8 mouse cellular contexts compared by ENCODE assay signal in the genomic region with DNA sequence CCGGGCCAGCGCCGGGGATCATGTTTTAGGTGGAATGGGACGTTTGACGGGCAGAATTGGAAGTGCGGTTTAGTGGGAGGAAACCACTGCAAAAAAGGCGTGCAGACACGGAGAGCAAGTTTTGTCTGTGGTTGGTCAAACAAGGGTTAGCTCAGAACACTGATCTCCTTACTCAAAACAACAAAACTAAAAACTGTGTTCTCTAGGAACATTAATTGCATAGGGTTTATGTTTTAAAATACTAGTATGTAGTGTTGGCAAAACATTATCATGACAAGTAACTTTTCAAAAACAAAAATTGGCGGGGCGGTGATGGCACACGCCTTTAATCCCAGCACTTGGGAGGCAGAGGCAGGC. TPM values are rescaled to one million over a fixed set of nuclear protein-coding genes. Genes with fewer than 3 reads are reported as not detected.
DNase-seq lines count a peak whose midpoint lies in the region; ATAC-seq and TF ChIP-seq lines count a peak whose summit lies in the region.

No protein-coding gene starts in this region.

- peak overlapping the region; percentile 74 for H3K9ac ChIP-seq in lung, embryonic 16.5 days (ENCODE audit: low read length)
- peak overlapping the region; percentile 86 for H3K9ac ChIP-seq in forebrain, embryonic 11.5 days (ENCODE audit: low read length)
- H3K9ac ChIP-seq in limb, embryonic 11.5 days (ENCODE audit: low read length) = peak overlapping the region; percentile 74

- H3K4me1 ChIP-seq in lung, embryonic 16.5 days (replicated peaks; ENCODE audit: control insufficient read depth, insufficient read depth, low read length) = peaks cover 8% of the 10 kb centered on the region; the same call in 1 of the 2 replicates
- H3K4me1 ChIP-seq in forebrain, embryonic 11.5 days (replicated peaks; ENCODE audit: control insufficient read depth, insufficient read depth, low read length) = no peaks in the 10 kb centered on the region
- H3K4me1 ChIP-seq in limb, embryonic 11.5 days (ENCODE audit: control insufficient read depth, insufficient read depth, low read length) = 0 out of 2 replicates have a peak, but pooled peaks cover 2% of the 10 kb centered on the region
- no peaks in the 10 kb centered on the region for H3K4me1 ChIP-seq in olfactory bulb, adult 2 months (ENCODE audit: control insufficient read depth, insufficient read depth, low read length)

- 29% methylated on average over 11 of the region's 11 CpGs for WGBS in lung, embryonic 16.5 days
- 43% methylated on average over 11 of the region's 11 CpGs for WGBS in forebrain, embryonic 11.5 days
- WGBS in limb, embryonic 11.5 days = 39% methylated on average over 11 of the region's 11 CpGs
- WGBS in olfactory bulb, adult 2 months = 27% methylated on average over 11 of the region's 11 CpGs

- H3K4me2 ChIP-seq in lung, embryonic 16.5 days (ENCODE audit: low read depth, low read length) = peak overlapping the region; percentile 84
- H3K4me2 ChIP-seq in forebrain, embryonic 11.5 days (ENCODE audit: low read depth, low read length, severe bottlenecking) = peak overlapping the region; percentile 64
- peak overlapping the region; percentile 60 for H3K4me2 ChIP-seq in limb, embryonic 11.5 days (ENCODE audit: low read depth, severe bottlenecking)

- H3K27me3 ChIP-seq in lung, embryonic 16.5 days (ENCODE audit: control insufficient read depth, insufficient read depth, low read depth, low read length) = no peaks in the 10 kb centered on the region
- no peaks in the 10 kb centered on the region for H3K27me3 ChIP-seq in forebrain, embryonic 11.5 days (ENCODE audit: control insufficient read depth, insufficient read depth, low read length)
- H3K27me3 ChIP-seq in limb, embryonic 11.5 days (ENCODE audit: control insufficient read depth, insufficient read depth, low read length) = no peaks in the 10 kb centered on the region

- TF ChIP-seq POLR2A in olfactory bulb, adult 2 months (IDR thresholded peaks at IDR 0.05; ENCODE audit: insufficient read depth, low read depth, low read length) = no peak

- no peak for DNase-seq in lung, postnatal 25 days (ENCODE audit: low spot score)
- DNase-seq in forebrain, embryonic 11.5 days (ENCODE audit: low spot score) = no peak
- DNase-seq in limb, embryonic 11.5 days (ENCODE audit: low spot score) = no peak
- DNase-seq in MN1 (ENCODE audit: low spot score) = no peak
- no peak for DNase-seq in layer of hippocampus, adult 8-10 months (ENCODE audit: low spot score in 2 of 2)
- DNase-seq in layer of hippocampus, postnatal 36 days = no peak

- H3K36me3 ChIP-seq in lung, embryonic 16.5 days (ENCODE audit: control insufficient read depth, insufficient read depth, low read length) = peaks cover 3% of the 10 kb centered on the region; the same call in 1 of the 2 replicates
- H3K36me3 ChIP-seq in forebrain, embryonic 11.5 days (ENCODE audit: control insufficient read depth, insufficient read depth, low read length) = no peaks in the 10 kb centered on the region
- no peaks in the 10 kb centered on the region for H3K36me3 ChIP-seq in limb, embryonic 11.5 days (ENCODE audit: control insufficient read depth, insufficient read depth, low read length)

- ATAC-seq in lung, embryonic 16.5 days (ENCODE audit: low read depth) = no peak; the same call in 1 of the 2 replicates
- ATAC-seq in forebrain, embryonic 11.5 days (replicated peaks; ENCODE audit: low FRiP score) = no peak
- ATAC-seq in limb, embryonic 11.5 days (ENCODE audit: insufficient number of reproducible peaks, low FRiP score, low TSS enrichment, low read depth) = no peak

- no peak for TF ChIP-seq CTCF in olfactory bulb, adult 2 months (IDR thresholded peaks at IDR 0.05; ENCODE audit: insufficient read depth, low read depth, low read length)

- peak overlapping the region; percentile 85 for H3K27ac ChIP-seq in lung, embryonic 16.5 days (ENCODE audit: low read length)
- peak overlapping the region; percentile 86 for H3K27ac ChIP-seq in forebrain, embryonic 11.5 days (ENCODE audit: low read depth, low read length)
- peak overlapping the region; percentile 56; the same call in 1 of the 2 replicates for H3K27ac ChIP-seq in limb, embryonic 11.5 days (replicated peaks; ENCODE audit: low read depth, low read length)
- H3K27ac ChIP-seq in olfactory bulb, adult 2 months (ENCODE audit: insufficient read depth, low read depth, low read length) = no peak overlapping the region

- H3K9me3 ChIP-seq in lung, embryonic 16.5 days (ENCODE audit: control insufficient read depth, low read length) = no peaks in the 10 kb centered on the region
- H3K9me3 ChIP-seq in forebrain, embryonic 11.5 days (ENCODE audit: control insufficient read depth, low read length) = no peaks in the 10 kb centered on the region
- no peaks in the 10 kb centered on the region for H3K9me3 ChIP-seq in limb, embryonic 11.5 days (ENCODE audit: control insufficient read depth, low read length)

- peak overlapping the region; percentile 66 for H3K4me3 ChIP-seq in lung, embryonic 16.5 days (ENCODE audit: low read length)
- H3K4me3 ChIP-seq in forebrain, embryonic 11.5 days (ENCODE audit: low read depth, low read length) = peak overlapping the region; percentile 63
- H3K4me3 ChIP-seq in limb, embryonic 11.5 days (ENCODE audit: low read depth, low read length) = peak overlapping the region; percentile 58
- H3K4me3 ChIP-seq in olfactory bulb, adult 2 months (ENCODE audit: insufficient read depth, low read depth, low read length) = peak overlapping the region; percentile 80

RNA-seq across cellular contexts. Expression of a gene that starts 52.0 kb away (rescaled TPM):
- polyA plus RNA-seq in lung, embryonic 16.5 days (2015; fragmentation: Nextera tagmentation; extraction: Ambion mirVana) = 101 and 115 TPM in 2 replicates
- 97.8 and 101 TPM in 2 replicates for polyA plus RNA-seq in forebrain, embryonic 11.5 days (2014; fragmentation: Nextera tagmentation; extraction: Ambion mirVana)
- polyA plus RNA-seq in limb, embryonic 11.5 days (2014; fragmentation: Nextera tagmentation; extraction: Ambion mirVana) = 99.5 and 105 TPM in 2 replicates
- not detected in 2 replicates for polyA plus RNA-seq in olfactory bulb, adult 2 months (2012; ENCODE audit: insufficient read depth, insufficient read length, low replicate concordance, missing spikeins)
- 10 to 100 TPM; 34.6 to 40.3 (median 37.5) TPM for total RNA-seq in layer of hippocampus, adult 8-10 months (2022)
- 10 to 100 TPM; 34.3 to 35.3 TPM for total RNA-seq in layer of hippocampus, postnatal 36 days (2021)
